Mouse (Mus musculus): ENCODE data around the gene Krt2.

Gene Krt2

GRCm38 (mm10) chr15:101772080-101772710 is 45.8 kb downstream of the Krt2 start:
- DNase-seq (ENCODE audit: extremely low spot score) = peak; percentile 26

- DNase-seq (ENCODE audit: extremely low spot score) = peak; percentile 2
Observed at GRCm38 (mm10) chr15:101770226-101770625, 47.7 kb downstream of the Krt2 start.
